Mouse (Mus musculus) granulocyte monocyte progenitor cell, adult 5-6 weeks (primary cell): ENCODE measurements around the gene Fam126b. TPM values are rescaled to one million over a fixed set of nuclear protein-coding genes. Genes with fewer than 3 reads are reported as not detected.
"Not testable (repeated sequence)": the region's sequence is repeated elsewhere in the genome, so short reads cannot be mapped to it uniquely, and the experiment has no call there.

Experiments
- ATAC-seq: replicated peaks from 2 replicates; pipeline ENCODE4 v1.8.0; 2016; ENCODE audit warnings: mild to moderate bottlenecking, moderate TSS enrichment, inconsistent platforms; ENCODE audit not compliant: poor library complexity, severe bottlenecking
- total RNA-seq, 2 experiments: library from RNA; stranded (forward) in 1 of 2; stranded (reverse) in 1 of 2; fragments of 200-712, 200-1000 nt in 1 of 2; fragments of >200 nt in 1 of 2; fragmentation: Nextera tagmentation in 1 of 2; gene quantifications; 2 replicates each; pipeline ENCODE4 v1.2.3; 2014 to 2017

Gene Fam126b
- total RNA-seq (2014; fragmentation: Nextera tagmentation): 14.9 and 25.2 TPM in 2 replicates
- 14.6 and 20.2 TPM in 2 replicates for total RNA-seq (2017)

- ATAC-seq: peak; percentile 99
These were observed at the start of gene Fam126b, which contains the start of gene Ndufb3 for GRCm38 (mm10) chr1:58586171-58586997. Gene Fam126b, minus strand, starts transcription at chr1:58586323. Gene Ndufb3, plus strand, starts transcription at chr1:58586384.

- peak; percentile 46 for ATAC-seq
These were observed 42.7 kb upstream of the Fam126b start for GRCm38 (mm10) chr1:58628847-58629246.

- ATAC-seq: no peak
These were observed 36.0 kb upstream of the Fam126b start for GRCm38 (mm10) chr1:58621996-58622748.

DNA sequence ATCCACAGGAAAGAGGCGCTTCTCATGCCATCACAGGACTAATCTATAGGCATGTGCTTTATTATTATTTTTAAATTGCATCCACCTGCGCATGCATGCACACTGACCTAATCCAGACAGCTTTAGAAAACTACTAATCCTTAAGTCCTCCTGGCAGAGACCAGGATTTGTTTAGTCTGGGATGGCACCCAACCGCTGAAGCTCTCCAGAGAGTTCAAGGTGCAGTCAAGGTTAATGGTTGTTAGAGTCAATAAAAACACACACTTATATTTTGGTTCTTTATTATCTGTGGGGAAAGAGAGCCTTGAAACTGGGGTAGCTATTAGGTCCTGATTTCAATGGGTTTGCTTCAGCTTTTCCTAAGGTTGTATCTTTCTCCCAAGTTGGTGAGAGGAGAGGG is 35.1 kb upstream of the Fam126b start:
- ATAC-seq: no peak

- ATAC-seq: no peak; the same call in 1 of the 2 replicates
These were observed 32.6 kb upstream of the Fam126b start for GRCm38 (mm10) chr1:58618766-58619165.

GRCm38 (mm10) chr1:58617978-58618668 is 32.0 kb upstream of the Fam126b start:
- peak; percentile 91 for ATAC-seq

- no peak for ATAC-seq
These were observed 31.0 kb upstream of the Fam126b start for GRCm38 (mm10) chr1:58617076-58617475.

DNA sequence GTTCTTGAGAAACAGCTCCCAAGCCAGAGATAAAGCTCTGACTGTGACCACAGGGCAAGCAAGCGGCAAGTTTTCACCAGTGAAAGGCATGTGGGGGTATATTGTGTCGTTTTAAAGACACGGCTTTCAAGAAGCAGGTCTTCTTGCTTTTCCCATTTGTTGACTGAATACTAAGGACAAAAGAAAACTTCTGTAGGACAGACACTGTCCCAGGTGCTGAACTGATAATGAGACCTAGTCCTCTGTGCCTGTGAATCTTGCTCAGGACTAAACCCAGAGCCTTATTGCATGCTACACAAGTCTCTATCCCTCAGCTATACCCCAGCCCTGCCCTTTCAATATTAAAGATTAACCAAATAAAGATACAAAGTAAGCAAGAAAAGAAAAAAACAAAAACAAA is 30.1 kb upstream of the Fam126b start:
- no peak for ATAC-seq

- no peak for ATAC-seq
These were observed 29.0 kb upstream of the Fam126b start for GRCm38 (mm10) chr1:58615146-58615545.

DNA sequence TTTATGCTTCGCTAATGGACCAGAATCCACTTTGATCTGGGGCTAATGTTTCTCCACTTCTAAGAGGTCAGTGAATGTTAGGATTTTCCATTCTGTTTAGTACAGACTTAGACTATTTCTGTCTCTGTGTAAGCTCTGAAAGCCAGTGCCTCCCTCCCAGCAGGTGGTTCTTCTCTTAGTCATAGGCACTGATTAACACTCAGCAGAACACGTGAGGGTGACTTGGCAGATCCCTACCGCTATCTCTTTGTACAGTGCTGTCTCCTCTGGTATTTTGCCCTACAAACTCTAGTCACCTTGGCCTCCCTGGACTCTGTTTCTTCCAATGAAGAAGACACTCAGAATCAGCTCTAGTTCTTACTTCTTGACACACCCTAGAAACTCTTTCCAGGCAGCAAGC is 28.3 kb upstream of the Fam126b start:
- no peak for ATAC-seq

- no peak for ATAC-seq
These were observed 27.7 kb upstream of the Fam126b start for GRCm38 (mm10) chr1:58613786-58614185.

DNA sequence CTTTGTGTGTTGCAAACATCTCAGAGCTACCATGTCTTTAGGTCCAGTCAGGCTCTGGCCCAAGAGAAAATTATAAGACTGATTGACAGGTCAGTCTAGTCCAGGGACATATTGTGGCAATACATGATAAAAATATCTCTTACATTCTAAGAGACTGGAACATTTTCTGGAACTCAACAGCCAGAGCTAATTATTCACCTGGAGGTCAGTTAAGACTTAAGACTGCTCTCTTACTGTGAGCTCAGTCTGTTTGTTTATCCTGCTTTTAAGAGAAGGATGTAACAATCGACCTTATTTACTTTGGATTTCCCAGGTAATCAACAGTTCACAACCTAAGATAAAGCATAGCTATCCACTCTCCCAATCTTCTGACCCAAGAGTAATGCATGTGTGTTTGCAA is 24.5 kb upstream of the Fam126b start:
- no peak for ATAC-seq

DNA sequence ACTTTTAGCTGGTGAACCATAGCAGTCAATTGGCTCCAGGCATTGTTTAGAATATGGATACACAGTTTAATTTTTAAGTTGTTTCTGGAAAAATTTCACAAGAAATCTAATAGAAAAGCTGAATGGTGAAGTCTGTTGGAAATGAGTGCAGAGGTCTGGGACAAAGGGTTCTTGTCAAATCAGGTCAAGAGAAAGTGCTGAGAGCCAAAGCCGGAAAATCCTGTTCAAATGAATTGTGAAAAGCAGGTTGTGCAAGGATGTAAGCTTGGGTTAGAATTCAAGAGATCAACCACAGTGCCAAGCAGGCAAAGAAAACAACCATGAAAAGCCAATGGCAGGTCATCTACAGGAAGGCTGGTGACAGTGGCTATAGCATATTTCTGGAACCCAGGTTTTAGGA is 24.0 kb upstream of the Fam126b start:
- no peak for ATAC-seq

DNA sequence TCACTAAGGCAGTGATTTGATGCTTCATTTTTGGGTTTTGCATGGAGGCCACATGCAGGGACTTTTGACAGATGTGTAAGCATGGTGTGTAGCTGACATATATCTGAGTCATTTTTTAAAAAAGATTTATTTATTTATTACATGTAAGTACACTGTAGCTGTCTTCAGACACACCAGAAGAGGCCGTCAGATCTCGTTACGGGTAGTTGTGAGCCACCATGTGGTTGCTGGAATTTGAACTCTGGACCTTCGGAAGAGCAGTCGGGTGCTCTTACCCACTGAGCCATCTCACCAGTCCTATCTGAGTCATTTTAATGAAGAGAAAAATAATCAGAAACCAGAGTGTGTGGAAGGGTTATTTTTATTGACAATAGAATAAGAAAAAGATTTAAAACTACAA is 23.5 kb upstream of the Fam126b start:
- not testable (repeated sequence) for ATAC-seq

GRCm38 (mm10) chr1:58603738-58604137 is 17.6 kb upstream of the Fam126b start:
- ATAC-seq: peak; percentile 82

GRCm38 (mm10) chr1:58602681-58603080 is 16.6 kb upstream of the Fam126b start:
- no peak for ATAC-seq

GRCm38 (mm10) chr1:58587491-58587890 is 1.4 kb upstream of the Fam126b start:
- ATAC-seq: no peak

GRCm38 (mm10) chr1:58585373-58586170 is 551 bp downstream of the Fam126b start:
- ATAC-seq: peak; percentile 38

DNA sequence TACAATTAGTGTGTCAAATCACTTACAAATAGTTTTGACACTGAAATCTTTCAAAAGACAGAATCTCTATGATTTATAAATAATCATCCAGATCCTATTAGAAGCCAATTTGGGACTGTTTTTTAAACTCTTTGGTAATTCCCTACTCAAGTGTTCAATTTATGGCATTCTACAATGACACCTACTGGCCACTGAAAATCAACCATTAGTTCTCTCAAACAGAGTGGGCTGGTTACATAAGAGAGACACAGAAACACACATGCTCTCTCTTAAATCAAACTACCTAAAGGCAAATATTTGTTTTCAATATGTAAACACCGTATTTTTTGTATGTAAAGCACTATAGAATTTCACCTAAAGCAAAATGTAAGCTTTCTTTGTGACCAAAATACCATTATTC is 1.9 kb downstream of the Fam126b start:
- no peak for ATAC-seq

DNA sequence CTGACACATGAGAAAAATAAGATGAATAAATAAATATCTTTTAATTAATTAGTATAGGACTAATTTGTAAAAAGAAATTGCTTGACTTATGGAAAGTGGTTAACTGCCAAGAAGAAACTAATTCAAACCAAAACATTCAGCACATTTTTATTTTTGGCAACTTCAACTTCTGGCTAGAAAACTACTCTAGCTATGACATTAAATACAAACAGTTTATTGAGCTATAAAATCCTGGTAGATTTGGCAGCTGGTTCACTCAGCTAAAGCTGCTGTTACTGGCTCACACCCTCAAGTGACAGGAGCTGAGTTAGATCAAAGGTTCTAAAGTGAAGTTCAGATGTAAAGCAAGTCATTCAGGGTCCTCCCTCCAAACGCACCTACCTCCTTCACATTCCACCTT is 3.5 kb downstream of the Fam126b start:
- no peak for ATAC-seq
